Comparison of ENCODE assay signal across 8 mouse cellular contexts in genomic region chr16:6018639-6019038, GRCm38 (mm10).
DNase-seq lines count a peak whose midpoint lies in the region; ATAC-seq lines count a peak whose summit lies in the region.

No protein-coding gene starts in this region.

- ATAC-seq in hematopoietic stem cell, adult 5-6 weeks (replicated peaks in 1 of 2; ENCODE audit: insufficient read depth in 1 of 2, low FRiP score in 2 of 2, low TSS enrichment in 1 of 2, low read depth in 1 of 2, poor library complexity in 2 of 2, severe bottlenecking in 2 of 2): peak; percentile 56 to 65

- peak; percentile 42 for DNase-seq in heart, adult 8-10 months (ENCODE audit: low spot score)
- DNase-seq in heart, adult 11 months: no peak
- DNase-seq in adrenal gland, postnatal 36 days: peak; percentile 78
- peak; percentile 48 for DNase-seq in embryo, embryonic 9.5 days (ENCODE audit: extremely low spot score)
- peak; percentile 89 to 94 for DNase-seq in layer of hippocampus, postnatal 14 days (ENCODE audit: low spot score in 2 of 2)
- peak; percentile 42 for DNase-seq in lung, postnatal 36 days
- peak; percentile 95 for DNase-seq in right cerebral cortex, postnatal 4 days
